Mouse (Mus musculus) MEL (cell line): ENCODE results near the gene Ddx25. TPM values are rescaled to one million over a fixed set of nuclear protein-coding genes. Genes with fewer than 3 reads are reported as not detected.

ENCODE experiments used
- DNase-seq: peaks from one replicate; pipeline ENCODE4 v3.0.0; 2011; ENCODE audit warnings: low read depth, low spot score
- H3K27ac ChIP-seq: 2 replicates; pipeline ENCODE4 v1.5.1; 2012; ENCODE audit warnings: low read depth, mild to moderate bottlenecking, control low read depth, low read length, moderate library complexity; ENCODE audit not compliant: control insufficient read depth
- H3K27me3 ChIP-seq, 2 experiments: fragments of 150-350 bp in 1 of 2; sonication (generic) in 1 of 2; 2 replicates each; pipeline ENCODE4 v1.6.1; 2012; ENCODE audit warnings: low read length in 2 of 2, mild to moderate bottlenecking in 2 of 2, improper control_type of control experiment in 1 of 2, moderate library complexity in 1 of 2; ENCODE audit not compliant: insufficient read depth in 2 of 2, control insufficient read depth in 1 of 2
- H3K36me3 ChIP-seq, 2 experiments: 2 replicates each; pipeline ENCODE4 v1.6.1; 2012 to 2014; ENCODE audit warnings: low read length in 2 of 2, improper control_type of control experiment in 1 of 2, inconsistent platforms in 1 of 2, mild to moderate bottlenecking in 1 of 2; ENCODE audit not compliant: insufficient read depth in 2 of 2, control insufficient read depth in 1 of 2
- H3K4me1 ChIP-seq, 2 experiments: fragments of 150-350 bp in 1 of 2; sonication (generic) in 1 of 2; 2 replicates each; pipeline ENCODE4 v1.6.1; 2012; ENCODE audit warnings: low read length in 2 of 2, improper control_type of control experiment in 1 of 2, mild to moderate bottlenecking in 1 of 2; ENCODE audit not compliant: insufficient read depth in 2 of 2, control insufficient read depth in 1 of 2
- H3K4me3 ChIP-seq, 2 experiments: fragments of 150-350 bp in 1 of 2; sonication (generic) in 1 of 2; 2 replicates each; pipeline ENCODE4 v1.5.1; 2012; ENCODE audit warnings: low read depth in 2 of 2, low read length in 2 of 2, mild to moderate bottlenecking in 2 of 2, moderate library complexity in 2 of 2, control low read depth in 1 of 2, improper control_type of control experiment in 1 of 2; ENCODE audit not compliant: control insufficient read depth in 1 of 2, insufficient read depth in 1 of 2
- H3K79me2 ChIP-seq: 2 replicates; pipeline ENCODE4 v1.6.1; 2012; ENCODE audit warnings: mild to moderate bottlenecking, low read length, moderate library complexity; ENCODE audit not compliant: control insufficient read depth, poor library complexity, insufficient read depth
- H3K9ac ChIP-seq: 2 replicates; pipeline ENCODE4 v1.6.1; 2012; ENCODE audit warnings: low read depth, mild to moderate bottlenecking, control low read depth, low read length, moderate library complexity; ENCODE audit not compliant: control insufficient read depth, poor library complexity, severe bottlenecking
- H3K9me3 ChIP-seq: fragments of 150-350 bp; sonication (generic); replicated peaks from 2 replicates; pipeline ENCODE4 v1.6.1; 2012; ENCODE audit warnings: mild to moderate bottlenecking, low read length, improper control_type of control experiment, moderate library complexity; ENCODE audit not compliant: insufficient read depth
- CTCF ChIP-seq, 3 experiments: IDR thresholded peaks in 2 of 3; conservative IDR thresholded peaks in 1 of 3; 2 replicates each; pipeline ENCODE4 v1.5.1; 2011 to 2012; ENCODE audit warnings: low read length in 3 of 3, low read depth in 2 of 3, mild to moderate bottlenecking in 2 of 3, improper control_type of control experiment in 1 of 3, inconsistent platforms in 1 of 3, mixed read lengths in 1 of 3, moderate library complexity in 1 of 3; ENCODE audit not compliant: control insufficient read depth in 1 of 3, insufficient read depth in 1 of 3, poor library complexity in 1 of 3, severe bottlenecking in 1 of 3
- ELF1 ChIP-seq: IDR thresholded peaks from 2 replicates; pipeline ENCODE4 v1.6.1; 2014; ENCODE audit warnings: low read depth, mild to moderate bottlenecking, inconsistent platforms, low read length, improper control_type of control experiment, moderate library complexity
- EP300 ChIP-seq, 2 experiments: IDR thresholded peaks; 2 replicates each; pipeline ENCODE4 v1.6.1; 2011; ENCODE audit warnings: improper control_type of control experiment in 2 of 2, low read length in 2 of 2, low read depth in 1 of 2, mild to moderate bottlenecking in 1 of 2
- ETS1 ChIP-seq: IDR thresholded peaks from 2 replicates; pipeline ENCODE4 v1.6.1; 2012; ENCODE audit warnings: low read depth, mild to moderate bottlenecking, inconsistent platforms, low read length, improper control_type of control experiment, moderate library complexity
- GABPA ChIP-seq: IDR thresholded peaks from 2 replicates; pipeline ENCODE4 v1.6.1; 2012; ENCODE audit warnings: low read depth, mild to moderate bottlenecking, inconsistent platforms, low read length, improper control_type of control experiment, moderate library complexity
- GATA1 ChIP-seq: IDR thresholded peaks from 2 replicates; pipeline ENCODE4 v1.6.1; 2011; ENCODE audit warnings: low read depth, low read length, improper control_type of control experiment
- HCFC1 ChIP-seq: IDR thresholded peaks from 2 replicates; pipeline ENCODE4 v1.6.1; 2012; ENCODE audit warnings: low read depth, mild to moderate bottlenecking, inconsistent platforms, low read length, improper control_type of control experiment, moderate library complexity
- JUND ChIP-seq: IDR thresholded peaks from 2 replicates; pipeline ENCODE4 v1.6.1; 2011; ENCODE audit warnings: low read depth, mild to moderate bottlenecking, improper control_type of control experiment, low read length
- MAX ChIP-seq: IDR thresholded peaks from 2 replicates; pipeline ENCODE4 v1.6.1; 2011; ENCODE audit warnings: low read length, improper control_type of control experiment
- MXI1 ChIP-seq: IDR thresholded peaks from 2 replicates; pipeline ENCODE4 v1.6.1; 2011; ENCODE audit warnings: mild to moderate bottlenecking, low read depth, low read length, improper control_type of control experiment
- MYC ChIP-seq: IDR thresholded peaks from 2 replicates; pipeline ENCODE4 v1.6.1; 2011; ENCODE audit warnings: low read depth, mild to moderate bottlenecking, low read length, improper control_type of control experiment, moderate library complexity
- POLR2A ChIP-seq, 2 experiments: IDR thresholded peaks; 2 replicates each; pipeline ENCODE4 v1.6.1; 2011 to 2012; ENCODE audit warnings: low read length in 2 of 2, mild to moderate bottlenecking in 2 of 2, control low read depth in 1 of 2, improper control_type of control experiment in 1 of 2, low read depth in 1 of 2, moderate library complexity in 1 of 2; ENCODE audit not compliant: control insufficient read depth in 1 of 2, insufficient read depth in 1 of 2, poor library complexity in 1 of 2
- SIN3A ChIP-seq: IDR thresholded peaks from 2 replicates; pipeline ENCODE4 v1.6.1; 2012; ENCODE audit warnings: low read length, improper control_type of control experiment, inconsistent platforms
- TAL1 ChIP-seq: IDR thresholded peaks from 2 replicates; pipeline ENCODE4 v1.6.1; 2012; ENCODE audit warnings: mild to moderate bottlenecking, inconsistent platforms, low read length, moderate library complexity, mixed read lengths
- TBP ChIP-seq: IDR thresholded peaks from 2 replicates; pipeline ENCODE4 v1.8.0; 2011; ENCODE audit warnings: low read depth, low read length, improper control_type of control experiment
- TCF12 ChIP-seq: IDR thresholded peaks from 2 replicates; pipeline ENCODE4 v1.6.1; 2014; ENCODE audit warnings: low read depth, mild to moderate bottlenecking, inconsistent platforms, low read length, improper control_type of control experiment, moderate library complexity
- USF1 ChIP-seq: IDR thresholded peaks from 2 replicates; pipeline ENCODE4 v1.6.1; 2014; ENCODE audit warnings: low read depth, mild to moderate bottlenecking, inconsistent platforms, low read length, improper control_type of control experiment, moderate library complexity
- ZC3H11A ChIP-seq: IDR thresholded peaks from 2 replicates; pipeline ENCODE4 v1.6.1; 2012; ENCODE audit warnings: low read depth, mild to moderate bottlenecking, inconsistent platforms, low read length, improper control_type of control experiment
- polyA plus RNA-seq, 2 experiments: library from polyadenylated mRNA; stranded (reverse) in 1 of 2; unstranded in 1 of 2; fragments of >175 nt in 1 of 2; fragments of >200 nt in 1 of 2; gene quantifications; 2 replicates each; pipeline versions ENCODE4 v1.2.1 to v1.2.4; 2012; ENCODE audit warnings: low replicate concordance in 2 of 2, low read depth in 1 of 2; ENCODE audit not compliant: insufficient read length in 2 of 2, insufficient read depth in 1 of 2, missing spikeins in 1 of 2
- total RNA-seq: library from RNA; depleted of rRNA; stranded (reverse); fragments of 300-350 nt; gene quantifications from 2 replicates; pipeline ENCODE4 v1.2.3, GENCODE M21; 2012; rRNA removed

Gene Ddx25
- total and polyA plus RNA-seq, 3 experiments, result 0.35 TPM; not detected in 1

DNA sequence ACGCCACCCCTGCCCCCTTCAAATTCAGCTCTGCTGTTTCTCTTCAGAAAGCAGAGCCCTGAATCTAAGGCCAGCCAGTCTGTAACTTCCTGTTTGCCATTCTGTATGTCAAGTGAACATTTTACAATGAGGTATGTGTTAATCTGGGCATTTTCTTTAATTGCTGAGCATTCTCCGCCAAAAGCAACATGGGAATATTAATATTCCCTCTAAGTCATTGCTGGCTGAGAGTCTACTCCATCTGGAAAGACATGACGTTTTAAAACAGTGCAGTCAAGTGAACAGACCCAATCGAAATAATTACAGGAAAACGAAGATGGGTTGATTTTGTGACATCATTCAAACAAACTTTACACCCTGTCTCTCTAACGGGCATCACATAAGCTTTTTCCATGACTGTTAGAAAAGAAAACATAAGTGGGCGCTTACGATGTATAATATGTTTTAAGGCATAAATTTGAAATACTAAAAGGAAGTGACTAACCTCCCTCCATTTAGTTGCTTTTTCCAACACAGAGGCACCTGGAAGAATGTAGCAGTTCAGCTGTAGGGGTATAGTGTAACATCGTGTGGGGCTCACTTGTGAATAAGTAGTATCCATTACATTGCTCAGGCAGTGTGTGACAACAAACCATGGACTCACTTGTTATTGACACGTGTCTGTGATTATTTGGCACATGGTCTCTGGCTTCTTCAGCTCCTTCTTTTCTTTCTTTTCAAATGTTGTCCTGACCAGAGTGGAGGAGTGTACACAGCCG is 67.0 kb downstream of the Ddx25 start:
- H3K27ac ChIP-seq, result no peak overlapping the region
- DNase-seq, result no peak
- no peak overlapping the region for H3K4me3 ChIP-seq
- H3K27me3 ChIP-seq, result no peaks in the 10 kb centered on the region
- TF ChIP-seq ZC3H11A (no peak), POLR2A (IDR thresholded peaks at IDR 0.05; ENCODE audit: control insufficient read depth in 1 of 2, insufficient read depth in 1 of 2, low read depth in 1 of 2, low read length in 2 of 2, poor library complexity in 1 of 2) (no peak), MXI1 (no peak), TCF12 (no peak), GABPA (no peak), TAL1 (no peak), SIN3A (no peak), TBP (no peak), EP300 (IDR thresholded peaks at IDR 0.05; ENCODE audit: low read depth in 1 of 2, low read length in 2 of 2) (no peak), GATA1 (no peak), USF1 (no peak), JUND (no peak), MYC (no peak), HCFC1 (no peak), MAX (no peak), ETS1 (no peak)
- H3K4me1 ChIP-seq, result no peaks in the 10 kb centered on the region
- H3K9me3 ChIP-seq, result no peaks in the 10 kb centered on the region
- no peaks in the 10 kb centered on the region for H3K79me2 ChIP-seq
- no peak overlapping the region for H3K9ac ChIP-seq
- no peaks in the 10 kb centered on the region for H3K36me3 ChIP-seq

- TF ChIP-seq USF1, result no peak
- TF ChIP-seq CTCF (IDR thresholded peaks at IDR 0.05 in 2 of 3, conservative IDR thresholded peaks at IDR 0.05 in 1 of 3; ENCODE audit: control insufficient read depth in 1 of 3, insufficient read depth in 1 of 3, low read depth in 2 of 3, low read length in 3 of 3, poor library complexity in 1 of 3, severe bottlenecking in 1 of 3), result no peak
- no peak for TF ChIP-seq HCFC1
- no peak for TF ChIP-seq ELF1
- TF ChIP-seq, all 39 proteins: peak for 0
- Histone ChIP-seq H3K4me1 (no peaks in the 10 kb centered on the region), H3K36me3 (no peaks in the 10 kb centered on the region), H3K27ac (no peak overlapping the region), H3K79me2 (no peaks in the 10 kb centered on the region), H3K4me3 (no peak overlapping the region), H3K9ac (no peak overlapping the region), H3K27me3 (no peaks in the 10 kb centered on the region), H3K9me3 (no peaks in the 10 kb centered on the region)
- no peak for DNase-seq
These were observed 69.8 kb downstream of the Ddx25 start for GRCm38 (mm10) chr9:35488496-35488895.

Other genes starting within 250 kb of the Ddx25 start
- 0.69 and 1.0 TPM in 2 replicates for gene Cdon, start 137.4 kb downstream of the Ddx25 start, total RNA-seq
- 1 to 10 TPM in 1 of 2 experiments, not detected in 1; 1.5 TPM for gene Cdon, start 137.4 kb downstream of the Ddx25 start, polyA plus RNA-seq
- gene Gm1113, start 40.3 kb downstream of the Ddx25 start, total RNA-seq, result not detected in 2 replicates
- not detected for gene Gm1113, start 40.3 kb downstream of the Ddx25 start, polyA plus RNA-seq
- 20.0 and 23.8 TPM in 2 replicates for gene Pus3, start 67 bp upstream of the Ddx25 start, total RNA-seq
- gene Pus3, start 67 bp upstream of the Ddx25 start, polyA plus RNA-seq, result 10 to 100 TPM in 1 of 2 experiments, not detected in 1; 15.8 TPM
- 0.16 and 0.23 TPM in 2 replicates for gene Pate2, start 11.8 kb upstream of the Ddx25 start, total RNA-seq
- gene Pate2, start 11.8 kb upstream of the Ddx25 start, polyA plus RNA-seq, result under 1 TPM in 1 of 2 experiments, not detected in 1; 0.29 TPM
- gene Hyls1, start 11.9 kb upstream of the Ddx25 start, total RNA-seq, result 10.6 and 13.6 TPM in 2 replicates
- gene Hyls1, start 11.9 kb upstream of the Ddx25 start, polyA plus RNA-seq, result 10 to 100 TPM in 1 of 2 experiments, not detected in 1; 10.5 TPM
- gene Pate4, start 53.4 kb upstream of the Ddx25 start, total RNA-seq, result not detected in 2 replicates
- gene Pate4, start 53.4 kb upstream of the Ddx25 start, polyA plus RNA-seq, result not detected
- gene Pate3, start 89.7 kb upstream of the Ddx25 start, total RNA-seq, result not detected in 2 replicates
- not detected for gene Pate3, start 89.7 kb upstream of the Ddx25 start, polyA plus RNA-seq
- gene Pate1, start 128.9 kb upstream of the Ddx25 start, total RNA-seq, result not detected in 2 replicates
- gene Pate1, start 128.9 kb upstream of the Ddx25 start, polyA plus RNA-seq, result not detected
- not detected in 2 replicates for gene Gm17677, start 182.5 kb upstream of the Ddx25 start, total RNA-seq
- not detected for gene Gm17677, start 182.5 kb upstream of the Ddx25 start, polyA plus RNA-seq
- not detected in 2 replicates for gene Gm17727, start 219.6 kb upstream of the Ddx25 start, total RNA-seq
- not detected for gene Gm17727, start 219.6 kb upstream of the Ddx25 start, polyA plus RNA-seq
- not detected in 2 replicates for gene Gm27235, start 231.6 kb upstream of the Ddx25 start, total RNA-seq
- not detected for gene Gm27235, start 231.6 kb upstream of the Ddx25 start, polyA plus RNA-seq
- gene D730048I06Rik, start 231.6 kb upstream of the Ddx25 start, total RNA-seq, result not detected in 2 replicates
- gene D730048I06Rik, start 231.6 kb upstream of the Ddx25 start, polyA plus RNA-seq, result not detected